Mouse (Mus musculus) stomach, embryonic 14.5 days (tissue): ENCODE measurements around the gene Hectd3. TPM values are rescaled to one million over a fixed set of nuclear protein-coding genes. Genes with fewer than 3 reads are reported as not detected.

ENCODE experiments used
- ATAC-seq: fragments of 200-750 bp; cut with Nextera tagmentation; 2 replicates; pipeline ENCODE4 v1.8.0; 2017; ENCODE audit warnings: low read depth, moderate TSS enrichment; ENCODE audit not compliant: insufficient number of reproducible peaks, insufficient read depth, low FRiP score
- H3K27ac ChIP-seq: fragments of 300-500 bp; sonication (generic); 2 replicates; pipeline ENCODE4 v1.5.1; 2014; ENCODE audit warnings: mild to moderate bottlenecking, low read length, moderate library complexity, mixed read lengths
- H3K27me3 ChIP-seq: fragments of 300-500 bp; sonication (generic); 2 replicates; pipeline ENCODE4 v1.6.1; 2014; ENCODE audit warnings: low read length, control low read depth, mixed read lengths; ENCODE audit not compliant: control insufficient read depth, insufficient read depth
- H3K36me3 ChIP-seq: fragments of 300-500 bp; sonication (generic); 2 replicates; pipeline ENCODE4 v1.6.1; 2014; ENCODE audit warnings: mild to moderate bottlenecking, control low read depth, low read length, moderate library complexity, mixed read lengths; ENCODE audit not compliant: control insufficient read depth, insufficient read depth
- H3K4me1 ChIP-seq: fragments of 300-500 bp; sonication (generic); 2 replicates; pipeline ENCODE4 v1.6.1; 2014; ENCODE audit warnings: low read length, control low read depth, mixed read lengths; ENCODE audit not compliant: control insufficient read depth, insufficient read depth
- H3K4me2 ChIP-seq: fragments of 300-500 bp; sonication (generic); replicated peaks from 2 replicates; pipeline ENCODE4 v1.6.1; 2014; ENCODE audit warnings: low read depth, low read length, control low read depth
- H3K4me3 ChIP-seq: fragments of 300-500 bp; sonication (generic); 2 replicates; pipeline ENCODE4 v1.5.1; 2014; ENCODE audit warnings: low read depth, low read length, control low read depth
- H3K9ac ChIP-seq: fragments of 300-500 bp; sonication (generic); replicated peaks from 2 replicates; pipeline ENCODE4 v1.6.1; 2014; ENCODE audit warnings: low read depth, mild to moderate bottlenecking, control low read depth, low read length, moderate library complexity, mixed read lengths
- H3K9me3 ChIP-seq: fragments of 300-500 bp; sonication (generic); 2 replicates; pipeline ENCODE4 v1.6.1; 2016; ENCODE audit warnings: low read depth, low read length, control low read depth; ENCODE audit not compliant: control insufficient read depth
- WGBS: fragments of 180-500 bp; shearing (Covaris S2); extraction: QIAGEN DNeasy Blood & Tissue Kit; methylation state at CpG from one replicate; pipeline ENCODE4 v1.1.7; 2014; 5-methylcytosine and 5-hydroxymethylcytosine counted together
- polyA plus RNA-seq: library from polyadenylated mRNA; unstranded; fragments of >200 nt; fragmentation: Nextera tagmentation; extraction: Ambion mirVana; gene quantifications from 2 replicates; pipeline ENCODE4 v1.2.1, GENCODE M21; 2014

The Hectd3 gene
- polyA plus RNA-seq, 1 experiment from 2014 or later = 5.6 TPM

- no peak overlapping the region for H3K4me2 ChIP-seq
- H3K4me3 ChIP-seq = no peak overlapping the region
- H3K9ac ChIP-seq = no peak overlapping the region
- no peaks in the 10 kb centered on the region; the same call in 1 of the 2 replicates for H3K36me3 ChIP-seq
- H3K4me1 ChIP-seq = no peaks in the 10 kb centered on the region
- ATAC-seq = no peak
- H3K9me3 ChIP-seq = no peaks in the 10 kb centered on the region
- no peaks in the 10 kb centered on the region for H3K27me3 ChIP-seq
- WGBS = 94% methylated on average over 4 of the region's 4 CpGs
- H3K27ac ChIP-seq = no peak overlapping the region
Observed at GRCm38 (mm10) chr4:117053956-117054355, 58.8 kb downstream of the Hectd3 start.

Other genes with a start within 250 kb of the Hectd3 start
- 31.8 and 33.7 TPM in 2 replicates for gene Toe1, start 187.7 kb upstream of the Hectd3 start, polyA plus RNA-seq
- gene Mutyh, start 187.6 kb upstream of the Hectd3 start, polyA plus RNA-seq = 13.9 and 16.6 TPM in 2 replicates
- 0.22 and 1.2 TPM in 2 replicates for gene Hpdl, start 173.6 kb upstream of the Hectd3 start, polyA plus RNA-seq
- 0.49 and 0.69 TPM in 2 replicates for gene Zswim5, start 117.9 kb upstream of the Hectd3 start, polyA plus RNA-seq
- gene Urod, start 904 bp upstream of the Hectd3 start, polyA plus RNA-seq = 76.1 and 85.2 TPM in 2 replicates
- gene Eif2b3, start 24.1 kb downstream of the Hectd3 start, polyA plus RNA-seq = 43.7 and 47.4 TPM in 2 replicates
- 8.2 and 9.8 TPM in 2 replicates for gene Ptch2, start 100.8 kb downstream of the Hectd3 start, polyA plus RNA-seq
- gene Btbd19, start 130.4 kb downstream of the Hectd3 start, polyA plus RNA-seq = 6.7 and 8.5 TPM in 2 replicates
- not detected in 2 replicates for gene Tctex1d4, start 131.5 kb downstream of the Hectd3 start, polyA plus RNA-seq
- gene Plk3, start 138.6 kb downstream of the Hectd3 start, polyA plus RNA-seq = 2.6 and 3.8 TPM in 2 replicates
- gene Rps8, start 160.9 kb downstream of the Hectd3 start, polyA plus RNA-seq = 1,401 and 1,488 TPM in 2 replicates
- 54.5 and 55.0 TPM in 2 replicates for gene Kif2c, start 187.3 kb downstream of the Hectd3 start, polyA plus RNA-seq